Mouse (Mus musculus): ENCODE results near the gene Pde4d.

Pde4d gene

DNA sequence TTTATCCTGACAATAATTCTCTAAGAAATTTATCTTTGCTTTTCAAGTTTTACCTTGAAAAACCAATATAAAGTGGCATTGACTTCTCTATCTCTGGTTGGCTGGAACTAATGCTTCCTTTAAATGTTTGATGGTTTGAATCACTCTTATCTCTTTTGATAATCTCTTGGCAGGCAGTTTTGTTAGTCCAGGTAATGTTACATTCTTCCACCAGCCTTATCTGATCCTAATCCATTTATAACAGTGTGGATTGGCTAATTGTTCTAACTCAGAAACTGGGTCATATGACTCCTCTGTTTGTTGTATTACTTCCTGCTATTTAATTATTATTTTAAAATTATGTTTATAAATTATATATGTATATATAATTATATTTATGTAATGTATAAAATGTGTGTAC lies 105.2 kb downstream of the Pde4d start:
- DNase-seq (ENCODE audit: extremely low read depth, low read depth, low spot score): no peak

DNA sequence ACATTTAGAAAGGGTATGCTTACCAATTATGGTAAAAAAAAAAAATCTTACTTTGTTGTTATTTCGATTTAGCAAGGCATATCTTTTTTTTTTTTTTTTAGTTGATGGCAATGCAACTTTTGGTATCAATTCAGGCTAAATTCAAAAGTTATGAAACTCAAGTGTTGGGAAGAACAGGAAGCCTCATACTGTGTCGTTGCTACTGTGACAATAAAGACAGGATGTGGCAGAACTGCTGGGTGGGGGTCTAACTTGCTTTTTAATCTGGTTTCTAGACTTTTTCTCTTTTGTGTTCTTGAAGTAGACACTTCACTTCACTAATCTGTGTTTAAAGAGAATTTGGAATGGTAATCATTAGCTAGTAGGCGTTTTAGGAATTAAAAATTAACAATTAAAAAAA lies 147.2 kb downstream of the Pde4d start:
- no peak for DNase-seq (ENCODE audit: extremely low read depth, low read depth, low spot score)

- no peak for DNase-seq (ENCODE audit: extremely low read depth, low read depth, low spot score)
Measured at GRCm38 (mm10) chr13:108598673-108599072, 148.9 kb downstream of the Pde4d start.

GRCm38 (mm10) chr13:108599186-108599900 lies 149.6 kb downstream of the Pde4d start:
- DNase-seq (ENCODE audit: extremely low read depth, low read depth, low spot score): no peak

DNA sequence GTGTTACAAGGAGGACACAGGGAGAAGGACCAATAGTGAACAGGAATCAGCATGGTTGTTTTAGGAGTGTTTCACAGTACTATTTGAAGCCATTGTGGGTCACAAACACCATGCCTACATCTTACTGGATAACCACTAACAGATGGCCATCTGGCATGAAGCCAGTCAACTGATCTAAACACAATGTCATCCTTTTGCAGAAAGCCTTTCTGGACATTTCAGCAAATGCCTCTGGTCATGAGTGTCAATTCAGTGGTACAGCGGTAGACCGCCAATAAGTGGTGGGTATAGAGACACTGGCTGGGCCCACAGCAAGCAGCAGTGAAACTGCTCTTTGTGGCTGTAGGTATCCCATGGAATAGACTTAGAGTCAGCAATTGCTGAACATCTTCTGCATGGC lies 151.3 kb downstream of the Pde4d start:
- DNase-seq (ENCODE audit: extremely low read depth, low read depth, low spot score): no peak

DNA sequence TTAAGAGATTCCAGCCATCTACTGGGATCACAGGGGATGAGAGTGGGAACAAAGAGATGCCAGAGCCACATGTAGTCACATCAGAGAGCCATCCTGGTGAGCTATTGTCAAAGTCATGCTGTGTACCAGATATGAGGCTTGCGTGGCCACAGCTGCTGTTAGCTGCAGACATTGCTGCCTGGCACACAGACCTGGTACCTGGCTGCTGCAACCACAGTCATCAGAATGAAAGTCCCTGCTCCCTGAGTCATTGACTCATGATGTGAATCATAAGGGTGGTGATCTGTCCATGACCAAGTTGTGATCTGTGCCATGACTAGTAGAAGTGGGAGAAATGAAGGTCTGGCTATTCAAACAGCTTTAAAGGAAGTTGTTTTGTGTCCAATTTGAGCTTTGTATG lies 153.8 kb downstream of the Pde4d start:
- no peak for DNase-seq (ENCODE audit: extremely low read depth, low read depth, low spot score)

- no peak for DNase-seq (ENCODE audit: extremely low read depth, low read depth, low spot score)
Measured at GRCm38 (mm10) chr13:108604213-108604612, 154.5 kb downstream of the Pde4d start.

DNA sequence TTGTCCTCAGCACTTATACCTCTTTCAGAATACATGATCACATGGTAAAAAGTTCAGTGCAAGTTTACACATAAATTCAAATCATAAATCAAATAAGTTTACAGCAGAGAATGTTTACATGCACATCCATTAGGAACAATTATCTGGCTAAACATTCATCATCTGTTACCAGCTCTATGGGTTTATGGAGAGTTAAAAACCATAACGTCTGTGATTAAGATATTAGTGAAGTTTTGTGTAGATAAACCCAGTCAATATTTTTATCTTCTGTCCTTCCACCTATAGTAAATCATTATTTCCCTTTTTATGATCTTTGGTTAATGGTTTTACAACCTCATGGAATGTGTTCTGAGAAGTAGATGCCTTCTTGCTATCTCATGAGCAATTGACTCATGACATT lies 168.5 kb downstream of the Pde4d start:
- DNase-seq (ENCODE audit: extremely low read depth, low read depth, low spot score): no peak

- no peak for DNase-seq (ENCODE audit: extremely low read depth, low read depth, low spot score)
Measured at GRCm38 (mm10) chr13:108622681-108623080, 172.9 kb downstream of the Pde4d start.

DNA sequence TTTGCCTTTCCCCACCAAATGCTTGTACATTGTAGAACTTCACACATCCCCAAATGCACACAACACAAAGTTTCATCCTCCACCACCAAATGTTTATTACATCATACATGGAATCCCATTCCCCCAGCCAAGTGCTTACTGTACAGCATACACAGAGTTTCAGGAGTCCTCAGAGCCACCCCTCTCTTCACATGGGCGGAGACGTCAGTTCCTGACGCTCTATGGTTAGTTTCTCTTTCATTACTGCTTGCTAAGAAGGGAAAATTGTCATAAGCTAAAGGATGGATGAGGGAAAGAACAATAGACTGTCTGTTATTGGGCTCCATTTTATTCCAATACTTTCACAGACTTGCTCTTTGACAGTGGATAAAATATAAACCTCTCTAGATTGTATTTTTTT lies 174.2 kb downstream of the Pde4d start:
- DNase-seq (ENCODE audit: extremely low read depth, low read depth, low spot score): no peak

GRCm38 (mm10) chr13:108626166-108626565 lies 176.4 kb downstream of the Pde4d start:
- DNase-seq (ENCODE audit: extremely low read depth, low read depth, low spot score): no peak

DNA sequence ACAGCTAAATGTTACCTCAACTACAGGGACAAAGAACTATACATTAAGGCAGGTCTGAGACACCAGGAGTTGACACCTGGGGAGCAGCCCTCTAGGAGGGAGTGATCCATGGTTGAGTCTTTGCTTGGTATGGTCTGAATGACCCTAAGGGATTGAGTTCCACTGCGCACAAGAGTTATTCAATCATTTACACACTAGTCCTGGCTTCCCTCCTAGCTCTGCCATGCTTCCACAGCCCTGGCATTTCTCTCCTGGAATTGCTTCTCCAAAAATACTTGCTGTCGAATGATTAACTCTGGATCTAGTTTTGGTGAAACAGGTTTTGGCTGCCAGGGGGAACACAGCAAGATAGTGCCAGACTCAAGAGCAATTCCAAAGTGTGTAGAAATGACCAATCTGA lies 178.8 kb downstream of the Pde4d start:
- DNase-seq (ENCODE audit: extremely low read depth, low read depth, low spot score): no peak

GRCm38 (mm10) chr13:108630576-108630975 lies 180.8 kb downstream of the Pde4d start:
- DNase-seq (ENCODE audit: extremely low read depth, low read depth, low spot score): no peak

DNA sequence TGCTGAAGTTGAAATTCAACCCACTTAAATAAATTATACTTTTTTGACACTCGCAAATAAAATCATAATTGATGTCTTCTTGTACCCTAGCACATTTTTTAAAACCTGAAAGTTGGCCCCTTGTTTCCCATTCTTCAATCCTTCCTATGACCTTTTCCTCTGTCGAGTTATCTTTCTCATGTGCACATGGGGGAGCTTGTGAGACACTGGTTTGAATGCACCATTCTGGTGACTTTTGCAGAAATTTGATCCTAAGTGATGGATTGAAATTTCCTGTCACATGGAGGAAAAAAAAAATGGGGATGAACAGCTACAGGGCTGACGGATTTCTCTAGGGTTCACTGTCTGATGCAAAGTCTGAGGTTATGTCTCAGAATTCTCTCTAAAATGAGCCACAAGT lies 181.5 kb downstream of the Pde4d start:
- no peak for DNase-seq (ENCODE audit: extremely low read depth, low read depth, low spot score)

DNA sequence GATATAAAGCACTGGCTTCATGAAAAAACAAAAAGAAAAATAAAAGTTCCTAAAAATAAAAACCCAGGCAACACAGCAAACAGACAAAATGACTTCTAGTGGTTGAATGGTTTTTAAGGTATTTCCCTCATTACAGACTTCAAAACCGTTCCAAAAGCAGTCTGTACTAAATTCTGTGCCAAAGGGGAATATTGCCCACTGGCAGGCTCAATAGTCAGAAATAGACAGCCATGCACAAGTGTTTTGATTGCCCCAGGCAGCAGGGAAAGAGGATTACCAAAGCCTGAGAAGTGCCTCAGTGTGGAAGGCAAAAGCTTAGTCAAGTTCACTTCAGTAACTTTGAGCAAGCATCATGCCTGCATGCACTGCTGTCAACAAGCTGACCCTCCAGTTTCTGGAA lies 186.8 kb downstream of the Pde4d start:
- no peak for DNase-seq (ENCODE audit: extremely low read depth, low read depth, low spot score)

- DNase-seq (ENCODE audit: extremely low read depth, low read depth, low spot score): no peak
Measured at GRCm38 (mm10) chr13:108642259-108642658, 192.5 kb downstream of the Pde4d start.

DNA sequence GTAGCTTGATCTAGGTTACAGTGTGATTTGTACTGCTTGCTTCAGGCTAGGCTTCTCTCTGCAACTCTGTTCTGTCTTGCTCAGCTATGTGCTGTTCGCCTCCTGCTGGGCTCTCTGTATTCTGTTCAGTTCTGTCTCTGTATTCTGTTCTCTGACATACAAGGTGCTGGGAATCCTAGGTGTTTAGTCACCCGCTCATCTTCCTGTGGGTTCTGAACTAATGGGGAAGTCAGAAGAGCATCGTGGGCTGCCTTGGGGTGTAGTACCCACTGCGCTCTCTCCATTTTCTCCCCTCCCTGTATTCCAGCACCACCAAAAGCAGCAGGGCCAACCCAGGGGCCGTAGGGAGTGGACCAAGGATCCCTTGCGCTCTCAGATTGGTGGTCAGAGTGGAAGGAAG lies 197.1 kb downstream of the Pde4d start:
- DNase-seq (ENCODE audit: extremely low read depth, low read depth, low spot score): no peak

DNA sequence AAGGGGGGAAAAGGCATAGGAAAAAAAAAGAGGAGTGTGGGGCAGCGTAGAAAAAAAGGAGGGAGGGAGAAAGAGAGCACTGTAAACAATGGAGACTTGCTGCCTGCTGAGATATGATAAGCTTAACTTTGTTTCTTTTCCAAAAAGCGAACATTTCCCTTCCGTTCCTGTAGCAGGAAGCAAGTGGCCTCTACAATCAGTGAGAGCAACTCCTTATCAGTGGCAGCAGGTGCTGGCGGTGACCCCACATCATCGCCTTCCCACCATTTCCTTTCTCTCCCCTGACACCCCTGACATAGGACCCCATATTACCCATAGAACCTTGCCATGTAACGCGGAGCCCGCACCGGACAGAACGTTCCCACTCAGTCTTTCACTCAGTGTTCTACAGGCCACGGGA lies 197.5 kb downstream of the Pde4d start:
- DNase-seq (ENCODE audit: extremely low read depth, low read depth, low spot score): no peak

DNA sequence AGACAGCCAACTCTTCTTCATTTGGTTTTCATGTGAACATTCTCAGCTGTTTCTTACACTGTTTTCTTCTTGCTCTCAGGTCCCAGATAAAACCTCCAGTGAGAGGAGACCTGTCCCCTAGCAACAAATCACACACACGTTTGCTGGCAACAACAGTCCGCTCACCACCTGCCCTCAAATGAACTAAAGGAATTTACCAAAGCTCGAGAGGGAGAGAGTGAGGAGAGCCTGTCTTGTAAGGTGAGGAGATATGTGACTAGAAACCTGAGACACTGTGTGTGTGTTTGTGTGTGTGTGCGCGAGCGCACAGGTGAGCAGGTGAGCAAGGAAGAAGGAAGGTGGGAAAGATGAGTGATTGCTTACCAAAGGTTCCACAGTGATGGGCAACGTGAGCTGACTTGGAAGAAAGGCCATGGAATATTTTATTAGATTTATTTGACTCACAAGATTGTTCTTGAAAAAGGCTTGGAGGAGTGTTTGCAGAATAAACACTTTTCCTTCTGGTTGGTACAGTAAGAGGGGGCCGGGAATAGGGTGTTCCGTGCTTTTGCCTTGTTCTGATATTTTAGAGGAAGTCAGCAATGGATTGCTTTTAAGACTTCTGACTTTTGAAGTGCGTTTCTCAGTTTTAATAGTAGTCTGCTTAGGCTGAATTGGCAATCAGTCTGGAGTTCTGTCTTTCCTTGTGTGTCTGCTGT lies 204.4 kb downstream of the Pde4d start:
- DNase-seq (ENCODE audit: extremely low read depth, low read depth, low spot score): no peak

- no peak for DNase-seq (ENCODE audit: extremely low read depth, low read depth, low spot score)
Measured at GRCm38 (mm10) chr13:108666579-108666978, 216.8 kb downstream of the Pde4d start.

- DNase-seq (ENCODE audit: extremely low read depth, low read depth, low spot score): no peak
Measured at GRCm38 (mm10) chr13:108667077-108667476, 217.3 kb downstream of the Pde4d start.

DNA sequence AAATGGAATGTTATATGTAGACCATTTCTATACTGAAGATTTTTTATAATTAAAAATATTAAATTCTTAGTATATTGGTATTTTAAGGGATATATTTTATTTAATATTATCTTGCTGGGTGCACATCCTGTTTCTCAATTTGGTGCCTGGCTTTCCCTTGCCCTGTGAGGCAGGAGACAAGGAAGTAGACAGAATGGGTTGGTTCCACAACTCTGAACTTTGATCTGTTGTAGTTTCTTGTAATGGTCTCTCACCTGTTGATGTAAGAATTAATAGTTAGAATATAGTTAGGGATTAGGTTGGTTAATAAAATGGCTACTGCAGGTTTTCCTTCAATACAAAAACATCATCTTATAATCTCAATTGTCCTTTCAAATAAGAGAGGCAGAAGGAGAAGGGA lies 227.3 kb downstream of the Pde4d start:
- DNase-seq (ENCODE audit: extremely low read depth, low read depth, low spot score): no peak

- no peak for DNase-seq (ENCODE audit: extremely low read depth, low read depth, low spot score)
Measured at GRCm38 (mm10) chr13:108683018-108683417, 233.3 kb downstream of the Pde4d start.
